Mouse (Mus musculus) MEL-GATA-1-ER (cell line): ENCODE results near the gene 1700013F07Rik.
"Not testable (repeated sequence)": the region's sequence is repeated elsewhere in the genome, so short reads cannot be mapped to it uniquely, and the experiment has no call there.

Source experiments
- DNase-seq: peaks from one replicate; pipeline ENCODE4 v3.0.0-alpha.2; 2012; ENCODE audit warnings: low read depth; ENCODE audit errors: extremely low read depth

The 1700013F07Rik gene

DNA sequence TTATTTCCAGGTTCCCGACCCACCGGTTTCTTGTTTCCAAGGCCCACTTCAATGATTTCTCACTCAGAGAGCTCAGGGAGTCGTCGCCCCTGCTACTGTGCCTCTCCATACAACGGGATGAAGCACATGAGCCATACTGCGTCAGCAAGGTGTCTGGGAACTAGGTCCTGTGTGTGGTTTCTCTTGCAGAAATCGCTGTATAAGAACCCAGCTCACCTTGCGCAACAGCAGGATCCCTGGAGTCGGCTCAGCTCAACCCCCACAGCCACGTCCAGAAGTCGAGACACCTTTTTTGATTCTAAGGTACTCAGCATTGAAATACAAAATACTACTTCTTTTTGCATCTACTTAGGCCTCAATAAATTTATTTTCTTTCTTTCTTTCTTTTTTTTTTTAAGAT, 8.3 kb downstream of the 1700013F07Rik start:
- DNase-seq = no peak

DNA sequence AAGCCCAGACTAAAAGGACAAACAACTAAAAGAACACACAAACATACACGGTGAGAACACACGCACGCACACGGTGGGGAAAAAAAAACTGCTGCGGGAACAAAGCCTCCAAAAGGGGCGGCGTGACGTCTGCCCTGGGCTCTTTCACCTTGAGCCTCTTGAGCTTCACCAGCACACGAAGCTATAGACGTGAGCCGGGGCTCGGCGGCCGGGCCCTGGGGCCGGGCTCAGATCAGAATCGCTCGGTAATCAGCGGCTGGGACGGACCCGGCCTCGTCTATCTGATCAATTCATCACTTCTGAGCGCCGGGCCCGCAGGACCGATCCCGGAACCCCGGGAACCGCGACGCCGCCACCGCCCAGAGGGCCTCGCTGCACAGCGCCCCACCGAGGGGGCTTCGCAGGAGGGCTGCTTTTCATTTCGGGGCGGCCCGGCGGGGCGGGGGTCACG, 20.2 kb downstream of the 1700013F07Rik start:
- no peak for DNase-seq

DNA sequence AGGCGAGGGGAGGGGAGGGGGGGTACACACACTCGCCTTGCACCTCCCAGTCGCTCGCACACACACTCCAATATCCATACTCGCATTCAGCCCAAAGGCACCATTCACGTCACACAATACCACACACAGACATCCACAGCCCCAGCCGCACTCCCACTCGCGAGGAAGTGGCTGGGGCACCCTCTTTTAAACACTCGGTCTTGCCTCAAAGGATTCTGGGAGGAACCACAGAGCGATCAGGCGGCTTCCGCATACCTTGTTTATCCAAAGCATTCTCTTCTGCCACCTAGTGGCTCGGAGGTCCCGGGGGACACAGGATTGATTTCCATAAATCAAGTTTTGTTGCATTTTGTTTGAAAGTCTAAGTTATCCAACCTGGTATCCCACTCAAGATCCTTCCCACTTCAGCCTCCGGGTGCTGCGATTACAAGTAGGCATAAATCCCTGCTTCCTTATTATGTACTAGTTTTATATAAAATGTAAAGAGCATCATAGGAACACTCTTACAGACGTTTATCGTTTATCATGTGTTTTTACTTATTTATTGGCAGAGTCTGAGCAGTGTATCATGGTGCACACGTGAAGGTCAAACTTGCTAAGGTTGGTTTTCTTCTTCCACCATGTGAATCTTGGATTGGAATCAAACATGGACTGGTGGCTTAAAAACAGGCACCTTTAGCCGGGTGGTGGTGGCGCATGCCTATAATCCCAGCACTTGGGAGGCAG, 20.8 kb downstream of the 1700013F07Rik start:
- DNase-seq = peak; percentile 97

DNA sequence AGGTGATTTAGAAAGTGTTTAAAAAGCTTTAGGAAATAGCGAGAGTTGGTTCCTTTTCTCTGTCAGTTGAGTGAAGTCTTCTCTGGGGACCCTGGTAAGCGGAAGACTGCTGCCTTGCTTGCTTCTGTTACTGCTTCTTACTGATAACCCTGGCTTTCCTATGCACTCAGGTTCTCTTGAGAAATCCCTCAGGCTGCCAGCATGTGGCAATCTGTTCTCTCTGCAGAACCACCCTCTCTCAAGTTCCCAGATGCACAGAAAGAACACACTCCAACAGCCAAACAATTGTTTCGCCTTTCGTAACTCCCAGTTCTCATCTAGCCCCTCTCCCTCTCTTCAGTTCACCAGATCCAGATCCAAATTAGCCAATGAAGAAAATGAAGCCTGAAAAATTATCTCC, 23.9 kb downstream of the 1700013F07Rik start:
- DNase-seq = no peak

DNA sequence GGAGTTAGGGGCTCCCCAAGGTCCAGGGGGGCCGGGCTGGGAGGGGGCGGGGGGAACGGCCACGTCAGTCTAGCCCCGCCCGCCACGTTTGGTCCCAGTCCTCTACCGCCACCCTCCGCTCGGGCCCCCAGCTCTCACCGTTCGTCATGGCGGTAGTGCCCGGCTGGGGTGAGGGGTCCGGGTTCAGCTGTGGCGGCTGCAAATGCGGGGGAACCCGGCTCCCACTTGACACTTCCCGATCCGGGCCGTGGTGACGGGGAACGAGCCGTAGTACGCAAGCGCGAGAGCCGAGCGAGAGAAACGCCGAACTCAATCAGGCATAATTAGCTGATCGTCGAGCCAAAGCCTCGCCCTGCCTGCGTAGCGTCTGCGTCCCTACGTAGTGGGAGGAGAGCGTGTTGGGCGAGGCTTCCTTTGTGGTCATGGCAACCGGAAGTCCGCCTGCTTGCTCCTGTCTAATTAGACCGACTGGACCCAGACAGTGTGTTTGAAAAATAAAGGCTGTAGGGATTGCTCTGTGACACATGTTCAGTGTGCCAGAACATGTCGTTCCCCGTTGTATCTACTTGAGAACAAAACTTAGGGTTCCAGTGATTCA, 28.3 kb downstream of the 1700013F07Rik start, which contains the start of gene Tmem167b:
Gene Tmem167b, minus strand, starts transcription at position 334 of the 598 bp plus-strand sequence.
- DNase-seq = peak; percentile 100

DNA sequence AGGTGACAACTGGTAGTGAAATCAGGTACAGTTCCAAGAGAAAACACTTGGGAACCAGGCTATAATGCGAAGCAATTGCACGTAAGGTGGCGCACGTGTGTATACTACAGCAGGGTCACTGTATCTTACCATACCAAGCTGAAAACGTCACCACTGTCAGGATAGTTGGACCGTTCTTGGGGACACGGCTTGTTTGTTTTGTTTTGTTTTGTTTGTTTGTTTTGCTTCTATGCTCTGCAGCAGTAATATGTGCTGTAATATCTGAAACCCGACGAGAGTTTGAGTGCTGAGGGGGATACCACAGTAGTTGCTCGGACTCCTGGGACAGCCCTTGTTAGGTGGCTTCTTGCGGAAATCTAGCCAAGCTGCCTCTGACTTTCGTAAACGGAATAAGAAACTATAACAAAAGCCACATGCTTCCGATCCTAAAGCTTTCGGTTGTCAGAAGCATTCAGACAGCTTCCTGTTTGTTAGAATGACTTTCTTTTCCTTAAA, 28.9 kb downstream of the 1700013F07Rik start:
- DNase-seq = peak; percentile 54

DNA sequence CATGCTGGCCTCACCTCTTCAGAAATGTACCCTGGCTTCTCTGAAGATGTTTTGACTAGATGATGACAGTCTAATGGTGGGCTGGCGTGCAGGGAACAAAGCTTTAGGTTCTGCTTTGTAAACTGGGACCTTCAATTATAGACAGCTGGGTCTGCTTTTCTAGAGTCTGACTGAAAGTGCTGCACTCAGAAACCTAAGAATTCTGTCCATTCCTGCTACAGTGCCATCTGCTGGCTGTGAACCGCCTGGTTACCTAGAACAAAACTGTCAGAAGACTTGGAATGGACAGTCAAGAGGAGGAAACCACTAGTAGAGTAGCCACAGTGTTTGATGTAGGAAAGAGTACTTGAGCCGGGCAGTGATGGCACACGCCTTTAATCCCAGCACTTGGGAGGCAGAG, 29.4 kb downstream of the 1700013F07Rik start:
- DNase-seq = peak; percentile 89

DNA sequence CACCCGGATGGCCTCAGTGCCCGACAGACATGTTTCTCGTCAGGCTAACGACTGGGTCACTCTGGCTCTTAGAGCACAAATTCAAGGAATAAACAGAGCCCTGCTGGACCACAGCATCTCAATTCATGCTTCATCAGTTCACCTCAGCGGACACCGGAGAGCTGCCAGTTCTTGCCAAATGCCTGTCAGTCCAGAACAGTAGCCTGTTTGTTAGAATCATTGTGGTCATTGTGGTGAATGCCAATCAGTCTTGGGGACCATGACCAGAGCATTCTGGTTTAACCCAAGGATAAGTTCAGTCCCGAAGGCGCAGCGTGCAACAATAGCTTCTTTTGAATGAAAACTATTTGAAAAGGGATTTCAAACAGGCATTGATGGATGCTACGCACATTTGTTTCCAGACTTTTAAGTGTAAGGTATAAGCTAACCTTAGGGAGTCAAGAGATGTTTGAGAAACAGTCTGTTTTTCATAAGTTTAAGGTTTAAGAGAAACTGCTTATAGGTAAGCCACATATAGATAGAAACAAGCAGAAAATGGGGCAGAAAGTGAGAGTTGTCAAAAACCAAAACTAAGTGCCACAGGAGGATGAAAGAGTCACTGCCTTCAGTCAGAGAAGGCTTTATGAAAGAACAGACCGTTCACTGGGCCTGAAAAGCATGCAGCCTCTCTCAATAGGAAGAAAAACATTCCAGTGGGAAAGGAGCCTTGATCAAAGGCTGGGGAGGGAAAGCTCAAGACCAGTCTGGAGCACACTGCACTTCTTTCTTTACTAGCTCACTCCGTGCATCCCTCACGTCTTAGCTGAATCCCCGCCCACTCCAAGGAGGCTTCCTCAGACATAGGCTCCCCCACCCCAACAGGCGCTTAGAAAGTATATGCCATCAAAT, 34.3 kb downstream of the 1700013F07Rik start:
- DNase-seq = no peak

DNA sequence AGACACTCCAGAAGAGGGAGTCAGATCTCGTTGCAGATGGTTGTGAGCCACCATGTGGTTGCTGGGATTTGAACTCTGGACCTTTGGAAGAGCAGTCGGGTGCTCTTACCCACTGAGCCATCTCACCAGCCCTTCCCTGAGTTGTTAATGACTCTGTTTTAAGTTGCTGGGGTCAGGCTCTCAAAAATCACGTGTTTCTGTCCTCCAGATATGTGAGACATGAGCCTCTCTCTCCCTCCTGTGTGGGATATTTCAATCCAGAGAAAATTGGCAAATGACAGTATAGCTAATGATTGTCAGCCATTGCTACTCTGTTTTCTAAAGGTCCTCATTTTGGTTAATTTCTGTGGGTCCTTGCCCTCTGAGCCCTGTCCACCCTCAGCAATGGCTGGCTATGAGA, 35.7 kb downstream of the 1700013F07Rik start:
- DNase-seq = not testable (repeated sequence)

DNA sequence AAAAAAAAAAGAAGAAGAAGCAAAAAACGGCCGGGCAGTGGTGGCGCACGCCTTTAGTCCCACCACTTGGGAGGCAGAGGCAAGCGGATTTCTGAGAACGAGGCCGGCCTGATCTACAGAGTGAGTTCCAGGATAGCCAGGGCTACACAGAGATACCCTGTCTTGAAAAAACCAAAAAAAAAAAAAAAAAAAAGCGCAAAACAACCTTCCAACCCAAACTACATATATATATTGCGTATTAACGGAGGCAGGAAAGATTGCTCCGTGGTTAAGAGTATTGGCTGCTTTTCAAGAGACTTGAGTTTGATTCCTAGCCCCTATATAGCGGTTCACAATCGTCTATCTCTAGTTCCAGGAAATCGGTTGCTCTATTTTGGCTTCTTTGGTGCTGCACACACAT, 36.9 kb downstream of the 1700013F07Rik start:
- DNase-seq = no peak

DNA sequence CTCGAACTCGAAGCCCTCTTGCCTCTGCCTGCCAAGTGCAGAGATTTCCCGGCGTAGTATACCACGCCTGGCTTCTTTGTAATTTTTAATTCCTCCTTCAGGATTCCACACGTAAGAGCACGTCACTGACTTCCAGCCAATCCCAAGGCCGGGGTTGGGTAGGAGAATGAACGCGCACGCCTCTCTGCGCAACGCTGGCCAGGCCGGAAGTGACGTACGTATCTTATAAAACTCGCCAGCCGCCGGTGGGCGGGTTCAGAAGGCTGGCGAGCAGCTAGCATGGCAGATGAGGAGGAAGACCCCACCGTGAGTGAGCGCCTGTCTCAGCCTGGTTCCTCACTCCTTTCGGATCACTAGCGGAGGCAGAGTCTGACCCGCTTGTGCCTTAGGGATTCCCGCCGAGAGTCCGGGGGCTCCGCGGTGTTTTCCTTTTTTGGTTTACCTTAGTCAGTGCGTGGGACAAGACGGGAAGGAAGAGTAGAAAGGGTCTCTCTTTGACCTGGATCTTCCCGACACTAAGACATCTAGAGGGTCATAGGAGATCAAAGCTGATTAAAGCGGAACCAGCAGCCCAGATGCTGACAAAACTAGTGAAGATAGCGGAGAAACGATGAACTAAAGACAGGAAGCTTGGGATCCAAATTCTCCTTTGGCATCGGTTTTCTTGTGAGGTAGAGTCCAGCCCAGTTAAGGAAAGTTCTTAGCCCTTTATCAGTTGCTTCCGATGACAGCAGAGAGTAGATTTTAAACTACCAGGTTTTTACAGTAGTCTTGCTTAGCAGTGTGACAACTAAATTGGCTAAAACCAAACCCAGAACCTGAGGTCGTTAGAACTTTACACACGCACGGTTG, 37.7 kb downstream of the 1700013F07Rik start, which contains the start of gene Taf13:
Gene Taf13, plus strand, starts transcription at position 256 of the 852 bp plus-strand sequence.
- peak; percentile 99 for DNase-seq

DNA sequence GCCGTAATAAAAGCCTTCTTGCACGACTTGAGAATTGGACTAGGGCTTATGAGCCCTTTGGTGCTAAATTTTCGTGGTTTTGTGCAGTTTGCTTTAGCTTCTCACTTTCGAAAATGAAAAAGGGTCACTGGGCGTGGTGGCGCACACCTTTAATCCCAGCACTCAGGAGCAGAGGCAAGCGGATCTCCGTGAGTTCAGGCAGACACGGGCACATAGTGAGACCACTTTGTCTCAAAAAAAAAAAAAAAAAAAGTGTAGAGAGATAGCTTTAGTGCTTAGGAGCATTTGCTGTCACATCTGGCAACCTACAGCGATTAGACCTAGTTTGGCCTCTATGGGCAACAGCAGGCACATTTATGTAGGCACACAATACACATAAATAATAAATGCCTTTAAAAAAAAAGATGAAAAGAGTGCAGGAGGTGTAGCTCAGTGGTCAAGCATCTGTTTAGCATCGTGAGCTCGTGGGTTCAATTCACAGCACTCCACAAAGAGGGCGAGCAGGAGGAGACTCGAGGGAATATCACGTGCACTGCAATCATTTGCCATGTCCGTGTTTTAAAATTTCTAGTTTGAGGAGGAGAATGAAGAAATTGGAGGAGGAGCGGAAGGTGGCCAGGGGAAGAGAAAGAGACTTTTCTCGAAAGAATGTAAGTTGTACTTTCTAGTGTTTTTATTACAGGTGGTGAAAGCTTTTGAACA, 38.5 kb downstream of the 1700013F07Rik start:
- no peak for DNase-seq

DNA sequence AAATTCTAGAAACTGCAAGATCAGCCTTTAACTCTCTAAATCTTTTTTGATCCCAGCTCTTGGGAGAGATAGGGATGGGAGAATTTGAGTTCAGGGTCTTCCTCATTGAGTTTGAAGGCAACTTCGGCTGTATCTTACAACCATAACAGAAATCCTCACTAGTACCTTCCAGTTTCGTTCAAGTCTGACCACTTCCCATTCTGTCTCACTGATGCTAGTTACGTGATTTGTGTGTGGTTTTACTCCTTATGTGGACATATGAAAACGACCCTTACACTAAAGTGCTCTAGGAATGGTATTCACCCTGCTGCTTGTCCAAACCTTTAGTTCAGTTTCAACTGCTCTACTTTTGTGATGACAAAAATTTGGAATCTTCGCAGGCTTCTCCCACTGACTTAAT, 40.1 kb downstream of the 1700013F07Rik start:
- DNase-seq = no peak

DNA sequence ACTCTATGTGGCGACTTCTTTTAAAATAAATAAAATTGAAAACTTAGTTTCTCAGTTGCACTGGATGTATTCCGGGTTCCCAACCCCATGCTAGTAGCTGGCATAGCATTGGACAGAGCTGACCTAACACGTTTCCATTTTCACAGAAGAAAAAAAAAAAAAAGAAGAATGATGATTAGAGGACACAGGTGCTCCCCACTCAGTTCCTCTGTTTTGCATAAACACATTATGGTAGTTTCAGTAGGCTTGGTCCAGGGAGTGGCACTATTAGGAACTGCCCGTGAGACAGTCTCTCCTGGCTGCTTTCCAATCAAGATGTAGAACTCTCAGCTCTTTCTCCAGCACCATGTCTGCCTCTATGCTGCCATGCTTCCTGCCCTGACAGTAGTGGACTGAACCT, 50.6 kb downstream of the 1700013F07Rik start:
- DNase-seq = no peak

DNA sequence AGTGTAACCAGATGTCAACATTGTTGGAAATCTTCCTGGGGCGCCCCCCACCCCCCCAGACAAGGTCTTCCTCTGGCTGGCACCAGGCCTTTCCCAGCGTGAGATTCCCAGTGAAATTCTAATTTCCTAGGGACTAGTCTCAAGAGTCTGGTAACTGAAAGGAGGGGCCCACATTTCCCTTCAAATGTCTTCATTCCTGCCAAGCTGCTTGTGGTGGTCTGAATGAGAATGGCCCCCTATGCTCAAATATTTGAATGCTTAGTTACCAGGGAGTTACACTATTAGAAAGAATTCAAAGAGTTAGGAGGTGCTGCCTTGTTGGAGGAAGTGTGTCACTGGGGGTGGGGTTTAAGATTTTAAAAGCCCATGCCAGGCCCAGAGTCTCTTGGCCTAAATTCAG, 54.5 kb downstream of the 1700013F07Rik start:
- DNase-seq = no peak

DNA sequence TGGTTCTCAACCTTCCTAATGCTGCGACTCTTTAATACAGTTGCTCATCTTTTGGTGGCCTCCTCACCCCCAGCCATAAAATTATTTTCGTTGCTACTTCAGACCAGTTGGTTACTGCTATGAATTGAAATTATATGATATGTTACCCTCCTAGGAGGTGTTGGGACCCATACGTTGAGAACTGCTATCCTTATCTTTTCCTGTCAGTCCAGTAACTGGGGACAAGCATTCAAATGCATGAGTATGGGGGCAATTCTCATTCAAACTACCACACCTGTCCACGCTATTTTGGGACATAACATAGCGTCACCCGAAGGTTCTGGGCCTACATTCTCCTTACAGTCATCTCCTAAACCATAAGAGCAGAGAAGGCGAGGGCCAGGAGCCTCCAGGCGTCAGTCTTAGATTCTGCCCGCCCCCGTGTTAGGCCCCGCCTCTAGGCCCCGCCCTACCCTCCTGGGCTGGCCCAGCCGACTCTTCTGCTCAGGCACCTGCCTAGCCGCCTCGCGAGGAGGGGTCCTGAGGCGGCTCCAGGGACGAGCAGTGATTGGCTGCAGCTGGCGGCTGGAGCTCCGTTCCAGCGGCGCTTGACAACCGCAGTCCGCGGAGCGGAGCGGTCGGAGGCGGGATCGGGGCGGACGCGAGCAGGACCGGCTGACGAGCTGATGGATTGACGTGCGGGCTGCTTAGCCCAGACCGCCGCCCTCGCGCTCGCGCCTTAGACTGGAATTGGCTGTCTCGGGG, 57.0 kb downstream of the 1700013F07Rik start, which contains the start of gene Wdr47:
Gene Wdr47, plus strand, starts transcription at position 494 of the 744 bp plus-strand sequence.
- DNase-seq = peak; percentile 88

DNA sequence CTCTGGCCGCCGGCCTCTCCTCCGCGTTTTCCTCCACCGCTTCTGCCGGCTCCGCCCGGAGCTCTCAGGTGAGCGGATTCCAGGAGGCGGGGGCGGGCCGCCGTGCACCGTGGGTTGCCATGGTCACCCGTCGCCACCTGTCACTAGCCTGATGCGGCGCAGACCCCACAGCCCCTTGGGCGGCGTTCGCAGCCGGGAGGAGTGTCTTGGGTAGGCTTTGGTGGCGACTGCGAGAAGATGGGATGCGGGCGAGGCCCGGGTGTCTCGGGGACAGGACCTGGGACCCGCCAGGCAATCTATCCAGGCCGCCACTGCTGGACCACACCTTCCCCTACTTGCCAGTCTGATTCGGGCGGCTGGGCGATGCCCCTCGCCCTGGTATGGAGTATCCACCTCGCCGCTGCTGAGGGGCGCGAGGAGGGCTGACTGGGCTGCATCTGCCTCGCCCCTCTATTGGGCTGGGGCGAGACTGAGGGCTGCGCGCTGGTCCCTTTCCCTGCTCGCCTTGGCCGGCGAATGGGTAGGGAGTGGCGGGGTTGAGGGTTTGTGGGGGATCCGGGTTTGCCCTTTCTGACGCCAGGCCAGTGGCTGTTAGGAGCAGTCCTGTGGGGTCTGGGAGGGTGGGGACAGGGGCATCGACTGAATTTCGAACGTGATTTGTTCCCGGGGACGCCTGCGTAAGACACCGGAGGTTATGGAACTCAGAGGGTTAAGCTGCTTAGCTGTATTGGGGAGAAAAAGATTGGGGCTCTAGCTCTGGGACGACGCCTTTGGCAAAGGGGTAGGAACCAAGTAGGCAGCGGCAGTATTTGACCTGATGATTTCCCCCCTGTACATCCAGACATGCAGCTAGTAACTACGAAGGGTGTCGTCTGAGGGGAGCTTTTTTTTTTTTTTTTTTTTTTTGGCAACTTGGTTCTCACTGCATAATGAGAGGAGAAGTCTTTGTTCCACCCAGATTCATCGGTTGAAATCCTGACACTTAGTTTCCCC, 57.9 kb downstream of the 1700013F07Rik start:
- peak; percentile 21 for DNase-seq
